Mouse (Mus musculus) neural tube, embryonic 14.5 days (tissue): Measurements from ENCODE around the gene Stk32c. TPM values are rescaled to one million over a fixed set of nuclear protein-coding genes. Genes with fewer than 3 reads are reported as not detected.

Experiments
- ATAC-seq: fragments of 200-750 bp; cut with Nextera tagmentation; 2 replicates; pipeline ENCODE4 v1.8.0; 2017; ENCODE audit warnings: low read depth, mild to moderate bottlenecking, moderate TSS enrichment, moderate library complexity
- H3K27ac ChIP-seq: fragments of 300-500 bp; sonication (generic); 2 replicates; pipeline ENCODE4 v1.5.1; 2014; ENCODE audit warnings: low read depth, mild to moderate bottlenecking, control low read depth, low read length, moderate library complexity, mixed read lengths
- H3K27me3 ChIP-seq: fragments of 300-500 bp; sonication (generic); 2 replicates; pipeline ENCODE4 v1.6.1; 2014; ENCODE audit warnings: low read length; ENCODE audit not compliant: control insufficient read depth, insufficient read depth
- H3K36me3 ChIP-seq: fragments of 300-500 bp; sonication (generic); 2 replicates; pipeline ENCODE4 v1.6.1; 2014; ENCODE audit warnings: low read length, mixed read lengths; ENCODE audit not compliant: control insufficient read depth, insufficient read depth
- H3K4me1 ChIP-seq: fragments of 300-500 bp; sonication (generic); 2 replicates; pipeline ENCODE4 v1.6.1; 2014; ENCODE audit warnings: low read length; ENCODE audit not compliant: control insufficient read depth, insufficient read depth
- H3K4me2 ChIP-seq: fragments of 300-500 bp; sonication (generic); 2 replicates; pipeline ENCODE4 v1.6.1; 2014; ENCODE audit warnings: mild to moderate bottlenecking, low read depth, low read length, control low read depth
- H3K4me3 ChIP-seq: fragments of 300-500 bp; sonication (generic); 2 replicates; pipeline ENCODE4 v1.5.1; 2014; ENCODE audit warnings: low read depth, low read length, control low read depth, mixed read lengths
- H3K9ac ChIP-seq: fragments of 300-500 bp; sonication (generic); replicated peaks from 2 replicates; pipeline ENCODE4 v1.6.1; 2014; ENCODE audit warnings: low read depth, mild to moderate bottlenecking, control low read depth, low read length, mixed read lengths
- H3K9me3 ChIP-seq: fragments of 300-500 bp; sonication (generic); 2 replicates; pipeline ENCODE4 v1.6.1; 2016; ENCODE audit warnings: low read length; ENCODE audit not compliant: control insufficient read depth
- WGBS: fragments of 180-500 bp; shearing (Covaris S2); extraction: QIAGEN DNeasy Blood & Tissue Kit; methylation state at CpG from one replicate; pipeline ENCODE4 v1.1.7; 2014; 5-methylcytosine and 5-hydroxymethylcytosine counted together
- polyA plus RNA-seq: library from polyadenylated mRNA; unstranded; fragments of >200 nt; fragmentation: Nextera tagmentation; extraction: Ambion mirVana; gene quantifications from 2 replicates; pipeline ENCODE4 v1.2.1, GENCODE M21; 2014

Stk32c gene
- polyA plus RNA-seq, 1 experiment from 2014 or later = 1.7 TPM

- ATAC-seq = no peak
- no peak overlapping the region for H3K27ac ChIP-seq
- H3K4me1 ChIP-seq = peaks cover 24% of the 10 kb centered on the region
- no peak overlapping the region for H3K9ac ChIP-seq
- WGBS = 59% methylated on average over 8 of the region's 8 CpGs
- no peaks in the 10 kb centered on the region for H3K27me3 ChIP-seq
- no peaks in the 10 kb centered on the region for H3K36me3 ChIP-seq
- H3K9me3 ChIP-seq = no peaks in the 10 kb centered on the region; the same call in 1 of the 2 replicates
- H3K4me3 ChIP-seq = no peak overlapping the region
- no peak overlapping the region for H3K4me2 ChIP-seq
These were observed 130.8 kb downstream of the Stk32c start for GRCm38 (mm10) chr7:139082281-139082680.

DNA sequence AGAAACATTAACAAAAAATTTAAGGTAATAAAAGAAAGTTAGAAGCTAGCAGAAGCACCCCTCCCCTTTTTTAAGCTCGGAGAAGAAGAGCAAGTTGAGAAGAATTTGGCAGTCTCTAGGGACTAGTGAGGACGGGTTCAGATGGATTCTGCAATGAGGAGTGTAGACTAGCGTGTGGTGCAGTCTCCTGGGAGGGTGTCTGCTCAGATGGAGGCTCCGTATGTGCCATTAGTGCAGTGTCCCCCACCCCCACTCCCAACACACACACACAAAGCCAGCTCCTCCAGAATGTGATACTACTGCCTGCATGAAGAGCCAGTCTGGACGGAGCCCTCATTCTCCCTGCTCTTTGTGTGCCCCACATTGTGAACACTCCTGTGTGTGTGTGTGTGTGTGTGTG is 131.9 kb downstream of the Stk32c start:
- H3K4me1 ChIP-seq = peaks cover 26% of the 10 kb centered on the region
- WGBS = 26% methylated on average over 5 of the region's 5 CpGs
- ATAC-seq = no peak

DNA sequence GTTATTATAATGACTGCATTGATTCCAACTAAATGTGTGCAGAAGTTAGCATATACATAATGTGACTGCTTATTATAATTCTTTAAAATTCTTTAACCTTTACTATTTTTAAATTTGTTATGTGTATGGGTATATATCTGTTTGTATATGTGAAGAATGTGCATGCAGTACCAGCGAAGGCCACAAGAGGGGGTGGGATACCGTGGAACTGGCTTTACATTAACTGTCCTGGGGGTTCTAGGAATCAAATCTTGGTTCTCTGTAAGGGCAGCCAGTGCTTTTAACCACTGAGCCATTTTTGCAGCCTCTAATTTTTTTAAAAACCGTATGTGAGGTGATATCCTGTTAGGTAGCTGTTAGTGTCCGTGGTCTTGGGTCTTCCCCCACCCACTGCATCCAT is 132.4 kb downstream of the Stk32c start:
- Histone ChIP-seq H3K9me3 (no peaks in the 10 kb centered on the region; the same call in 1 of the 2 replicates), H3K27ac (no peak overlapping the region), H3K27me3 (no peaks in the 10 kb centered on the region), H3K9ac (no peak overlapping the region), H3K36me3 (no peaks in the 10 kb centered on the region), H3K4me1 (peaks cover 30% of the 10 kb centered on the region), H3K4me3 (no peak overlapping the region), H3K4me2 (no peak overlapping the region)
- no peak for ATAC-seq
- 67% methylated on average over 4 of the region's 4 CpGs for WGBS

More for the DNA sequence above, 131.9 kb downstream of the Stk32c start:
- no peaks in the 10 kb centered on the region for H3K27me3 ChIP-seq
- H3K36me3 ChIP-seq = no peaks in the 10 kb centered on the region
- H3K9me3 ChIP-seq = no peaks in the 10 kb centered on the region; the same call in 1 of the 2 replicates
- no peak overlapping the region for H3K4me3 ChIP-seq
- no peak overlapping the region for H3K4me2 ChIP-seq
- no peak overlapping the region for H3K27ac ChIP-seq
- no peak overlapping the region for H3K9ac ChIP-seq

- 72% methylated on average over 7 of the region's 7 CpGs for WGBS
- peak overlapping the region; percentile 77; the same call in 1 of the 2 replicates for H3K27ac ChIP-seq
These were observed 134.0 kb downstream of the Stk32c start for GRCm38 (mm10) chr7:139079141-139079540.

GRCm38 (mm10) chr7:139078181-139078580 is 134.9 kb downstream of the Stk32c start:
- H3K4me1 ChIP-seq = peaks cover 46% of the 10 kb centered on the region
- no peak overlapping the region; the same call in 1 of the 2 replicates for H3K9ac ChIP-seq
- H3K36me3 ChIP-seq = no peaks in the 10 kb centered on the region
- H3K4me3 ChIP-seq = no peak overlapping the region
- H3K27ac ChIP-seq = peak overlapping the region; percentile 77
- no peak overlapping the region for H3K4me2 ChIP-seq
- WGBS = 19% methylated on average over 6 of the region's 6 CpGs
- no peaks in the 10 kb centered on the region for H3K27me3 ChIP-seq
- no peaks in the 10 kb centered on the region; the same call in 1 of the 2 replicates for H3K9me3 ChIP-seq
- peak; percentile 7; the same call in 1 of the 2 replicates for ATAC-seq

More at GRCm38 (mm10) chr7:139079141-139079540, 134.0 kb downstream of the Stk32c start:
- ATAC-seq = no peak
- no peak overlapping the region for H3K4me2 ChIP-seq
- no peaks in the 10 kb centered on the region; the same call in 1 of the 2 replicates for H3K9me3 ChIP-seq
- peaks cover 42% of the 10 kb centered on the region for H3K4me1 ChIP-seq
- no peaks in the 10 kb centered on the region for H3K36me3 ChIP-seq
- no peak overlapping the region for H3K4me3 ChIP-seq
- no peaks in the 10 kb centered on the region for H3K27me3 ChIP-seq
- no peak overlapping the region for H3K9ac ChIP-seq

GRCm38 (mm10) chr7:139077283-139077682 is 135.8 kb downstream of the Stk32c start:
- 13% methylated on average over 7 of the region's 7 CpGs for WGBS

GRCm38 (mm10) chr7:139075054-139075794 is 137.9 kb downstream of the Stk32c start:
- 11% methylated on average over 14 of the region's 14 CpGs for WGBS
- H3K4me2 ChIP-seq = no peak overlapping the region

More at GRCm38 (mm10) chr7:139077283-139077682, 135.8 kb downstream of the Stk32c start:
- Histone ChIP-seq H3K27me3 (no peaks in the 10 kb centered on the region), H3K4me2 (no peak overlapping the region), H3K4me1 (peaks cover 46% of the 10 kb centered on the region), H3K36me3 (no peaks in the 10 kb centered on the region), H3K4me3 (no peak overlapping the region), H3K9ac (no peak overlapping the region), H3K27ac (peak overlapping the region; percentile 77), H3K9me3 (no peaks in the 10 kb centered on the region; the same call in 1 of the 2 replicates)
- no peak for ATAC-seq

GRCm38 (mm10) chr7:139074189-139074588 is 138.9 kb downstream of the Stk32c start:
- H3K9ac ChIP-seq = no peak overlapping the region
- WGBS = 6% methylated on average over 6 of the region's 6 CpGs
- no peaks in the 10 kb centered on the region for H3K9me3 ChIP-seq
- H3K36me3 ChIP-seq = no peaks in the 10 kb centered on the region
- peaks cover 46% of the 10 kb centered on the region for H3K4me1 ChIP-seq
- peak overlapping the region; percentile 85 for H3K27ac ChIP-seq
- ATAC-seq = peak; percentile 68
- H3K4me3 ChIP-seq = no peak overlapping the region
- no peaks in the 10 kb centered on the region for H3K27me3 ChIP-seq
- no peak overlapping the region for H3K4me2 ChIP-seq

More at GRCm38 (mm10) chr7:139075054-139075794, 137.9 kb downstream of the Stk32c start:
- Histone ChIP-seq H3K36me3 (no peaks in the 10 kb centered on the region), H3K4me1 (peaks cover 46% of the 10 kb centered on the region), H3K27ac (peak overlapping the region; percentile 85), H3K27me3 (no peaks in the 10 kb centered on the region), H3K4me3 (no peak overlapping the region), H3K9me3 (no peaks in the 10 kb centered on the region), H3K9ac (0 out of 2 replicates have a peak overlapping the region, but pooled peaks have one; percentile 1)
- peak; percentile 48; the same call in 1 of the 2 replicates for ATAC-seq

- no peaks in the 10 kb centered on the region for H3K4me1 ChIP-seq
- no peak overlapping the region for H3K27ac ChIP-seq
- peak; percentile 85 for ATAC-seq
- no peak overlapping the region for H3K9ac ChIP-seq
- H3K4me2 ChIP-seq = no peak overlapping the region
- no peaks in the 10 kb centered on the region; the same call in 1 of the 2 replicates for H3K27me3 ChIP-seq
- 5% methylated on average over 2 of the region's 2 CpGs for WGBS
- no peaks in the 10 kb centered on the region for H3K9me3 ChIP-seq
- H3K4me3 ChIP-seq = no peak overlapping the region
- no peaks in the 10 kb centered on the region for H3K36me3 ChIP-seq
These were observed 144.9 kb downstream of the Stk32c start for GRCm38 (mm10) chr7:139068182-139068623.
